Mouse (Mus musculus) urinary bladder, adult 18-20 months (tissue): ENCODE measurements around the gene Olfr113.
"Not testable (repeated sequence)": the region's sequence is repeated elsewhere in the genome, so short reads cannot be mapped to it uniquely, and the experiment has no call there.

Experiments used
- DNase-seq, 2 experiments: peaks; one replicate each; pipeline ENCODE4 v3.0.0; 2022; ENCODE audit warnings: low spot score in 2 of 2, mixed read lengths in 2 of 2

Gene Olfr113

GRCm38 (mm10) chr17:37577563-37577962 lies at the start of gene Olfr113:
TSS of gene Olfr113 (minus strand) at chr17:37577663.
- no peak for DNase-seq

- no peak for DNase-seq
Observed at GRCm38 (mm10) chr17:37627009-37627408, 49.5 kb upstream of the Olfr113 start, which contains the start of the genes Olfr115 and Olfr116. TSS of gene Olfr115 (minus strand) at chr17:37627109. TSS of gene Olfr116 (minus strand) at chr17:37627199.

- DNase-seq, result no peak
Observed at GRCm38 (mm10) chr17:37592643-37593042, 15.2 kb upstream of the Olfr113 start, which contains the start of gene Olfr114. TSS of gene Olfr114 (minus strand) at chr17:37592743.

GRCm38 (mm10) chr17:37569351-37569750 lies 8.1 kb downstream of the Olfr113 start, which contains the start of gene Olfr112:
TSS of gene Olfr112 (minus strand) at chr17:37569451.
- no peak for DNase-seq

- DNase-seq, result no peak
Observed at GRCm38 (mm10) chr17:37558913-37559615, 18.4 kb downstream of the Olfr113 start.

GRCm38 (mm10) chr17:37543800-37544435 lies 33.5 kb downstream of the Olfr113 start:
- DNase-seq, result no peak

GRCm38 (mm10) chr17:37541454-37542119 lies 35.9 kb downstream of the Olfr113 start:
- no peak for DNase-seq

GRCm38 (mm10) chr17:37538416-37538815 lies 39.0 kb downstream of the Olfr113 start:
- not testable (repeated sequence) for DNase-seq

- no peak for DNase-seq
Observed at GRCm38 (mm10) chr17:37535173-37535572, 42.3 kb downstream of the Olfr113 start.

GRCm38 (mm10) chr17:37525427-37525826 lies 52.0 kb downstream of the Olfr113 start:
- DNase-seq, result not testable (repeated sequence)

GRCm38 (mm10) chr17:37524612-37525011 lies 52.9 kb downstream of the Olfr113 start:
- not testable (repeated sequence) for DNase-seq
